Mouse (Mus musculus) midbrain, embryonic 14.5 days (tissue): ENCODE results near the gene Ifna4. TPM values are rescaled to one million over a fixed set of nuclear protein-coding genes. Genes with fewer than 3 reads are reported as not detected.
"Not testable (repeated sequence)": the region's sequence is repeated elsewhere in the genome, so short reads cannot be mapped to it uniquely, and the experiment has no call there.

Source experiments
- ATAC-seq: fragments of 200-750 bp; cut with Nextera tagmentation; 2 replicates; pipeline ENCODE4 v1.8.0; 2017; ENCODE audit warnings: moderate number of reproducible peaks, moderate library complexity; ENCODE audit not compliant: low FRiP score, low TSS enrichment
- DNase-seq: peaks from one replicate; pipeline ENCODE4 v3.0.0-alpha.2; 2015
- H3K27ac ChIP-seq: fragments of 300-500 bp; sonication (generic); replicated peaks from 2 replicates; pipeline ENCODE4 v1.5.1; 2014; ENCODE audit warnings: mild to moderate bottlenecking, low read depth, low read length, moderate library complexity
- H3K27me3 ChIP-seq: fragments of 300-500 bp; sonication (generic); 2 replicates; pipeline ENCODE4 v1.6.1; 2014; ENCODE audit warnings: low read length, control low read depth, mixed read lengths; ENCODE audit not compliant: control insufficient read depth, insufficient read depth
- H3K36me3 ChIP-seq: fragments of 300-500 bp; sonication (generic); 2 replicates; pipeline ENCODE4 v1.6.1; 2014; ENCODE audit warnings: low read length, control low read depth; ENCODE audit not compliant: control insufficient read depth, insufficient read depth
- H3K4me1 ChIP-seq: fragments of 300-500 bp; sonication (generic); 2 replicates; pipeline ENCODE4 v1.6.1; 2014; ENCODE audit warnings: mild to moderate bottlenecking, antibody characterized with exemption, low read length, control low read depth; ENCODE audit not compliant: control insufficient read depth, insufficient read depth
- H3K4me2 ChIP-seq: fragments of 300-500 bp; sonication (generic); 2 replicates; pipeline ENCODE4 v1.6.1; 2014; ENCODE audit warnings: mild to moderate bottlenecking, low read length, moderate library complexity
- H3K4me3 ChIP-seq: fragments of 300-500 bp; sonication (generic); replicated peaks from 2 replicates; pipeline ENCODE4 v1.5.1; 2014; ENCODE audit warnings: low read depth, low read length
- H3K9ac ChIP-seq: fragments of 300-500 bp; sonication (generic); replicated peaks from 2 replicates; pipeline ENCODE4 v1.6.1; 2014; ENCODE audit warnings: mild to moderate bottlenecking, low read length, moderate library complexity
- H3K9me3 ChIP-seq: fragments of 300-500 bp; sonication (generic); 2 replicates; pipeline ENCODE4 v1.6.1; 2016; ENCODE audit warnings: low read length, control low read depth, mixed read lengths; ENCODE audit not compliant: control insufficient read depth
- WGBS: fragments of 180-500 bp; shearing (Covaris S2); extraction: QIAGEN DNeasy Blood & Tissue Kit; methylation state at CpG from one replicate; pipeline ENCODE4 v1.1.7; 2014; 5-methylcytosine and 5-hydroxymethylcytosine counted together
- polyA plus RNA-seq: library from polyadenylated mRNA; unstranded; fragments of >200 nt; fragmentation: Nextera tagmentation; extraction: Ambion mirVana; gene quantifications from 2 replicates; pipeline ENCODE4 v1.2.1, GENCODE M21; 2014

The Ifna4 gene
- polyA plus RNA-seq: not detected in 2 replicates

GRCm38 (mm10) chr4:88841438-88841911 lies at the start of gene Ifna4:
TSS of gene Ifna4 (plus strand) at chr4:88841861.
- Histone ChIP-seq H3K27me3 (no peaks in the 10 kb centered on the region), H3K9me3 (no peaks in the 10 kb centered on the region), H3K4me1 (no peaks in the 10 kb centered on the region), H3K9ac (no peak within 1 kb of the TSS), H3K27ac (no peak within 1 kb of the TSS), H3K4me3 (no peak within 1 kb of the TSS), H3K4me2 (no peak within 1 kb of the TSS), H3K36me3 (no peaks in the 10 kb centered on the region)
- 34% methylated on average over 2 of the region's 2 CpGs for WGBS
- ATAC-seq (no peak), DNase-seq (no peak)

- H3K4me1 ChIP-seq, H3K27me3 ChIP-seq, H3K9ac ChIP-seq, H3K27ac ChIP-seq, H3K4me3 ChIP-seq, H3K9me3 ChIP-seq, DNase-seq, ATAC-seq, H3K36me3 ChIP-seq, H3K4me2 ChIP-seq: not testable (repeated sequence)
- WGBS: 0% methylated on average over 10 of the region's 52 CpGs
Measured at GRCm38 (mm10) chr4:88793936-88794675, 47.6 kb upstream of the Ifna4 start, which contains the start of gene Gm13275. TSS of gene Gm13275 (plus strand) at chr4:88794487.

GRCm38 (mm10) chr4:88797097-88797496 lies 44.6 kb upstream of the Ifna4 start, which contains the start of gene Gm13279:
TSS of gene Gm13279 (plus strand) at chr4:88797397.
- not testable (repeated sequence) for H3K27me3 ChIP-seq, H3K27ac ChIP-seq, H3K4me3 ChIP-seq, H3K9me3 ChIP-seq, DNase-seq, H3K9ac ChIP-seq, H3K36me3 ChIP-seq, ATAC-seq, H3K4me2 ChIP-seq, H3K4me1 ChIP-seq
- no CpG with 5 or more reads among the region's 28 CpGs for WGBS

- H3K36me3 ChIP-seq, H3K4me1 ChIP-seq, H3K27ac ChIP-seq, H3K4me3 ChIP-seq, DNase-seq, H3K9me3 ChIP-seq, ATAC-seq, H3K9ac ChIP-seq, H3K27me3 ChIP-seq, H3K4me2 ChIP-seq: not testable (repeated sequence)
- WGBS: 14% methylated on average over 3 of the region's 7 CpGs
Measured at GRCm38 (mm10) chr4:88799365-88799764, 42.3 kb upstream of the Ifna4 start, which contains the start of gene Gm13285. TSS of gene Gm13285 (plus strand) at chr4:88799665.

- not testable (repeated sequence) for H3K27me3 ChIP-seq, DNase-seq, H3K9ac ChIP-seq, H3K9me3 ChIP-seq, H3K4me1 ChIP-seq, H3K4me3 ChIP-seq, H3K4me2 ChIP-seq, ATAC-seq, H3K27ac ChIP-seq, H3K36me3 ChIP-seq
- no CpG with 5 or more reads among the region's 29 CpGs for WGBS
Measured at GRCm38 (mm10) chr4:88802954-88803353, 38.7 kb upstream of the Ifna4 start, which contains the start of gene Gm13287. TSS of gene Gm13287 (plus strand) at chr4:88803254.

GRCm38 (mm10) chr4:88805231-88805630 lies 36.4 kb upstream of the Ifna4 start, which contains the start of gene Gm13288:
TSS of gene Gm13288 (plus strand) at chr4:88805531.
- H3K36me3 ChIP-seq, H3K9ac ChIP-seq, ATAC-seq, DNase-seq, H3K4me1 ChIP-seq, H3K27ac ChIP-seq, H3K27me3 ChIP-seq, H3K9me3 ChIP-seq: not testable (repeated sequence)
- no CpG with 5 or more reads among the region's 8 CpGs for WGBS
- peak within 1 kb of the TSS; percentile 38 for H3K4me2 ChIP-seq
- H3K4me3 ChIP-seq: 0 out of 2 replicates have a peak within 1 kb of the TSS, but pooled peaks have one; percentile 14

GRCm38 (mm10) chr4:88805761-88806160 lies 35.9 kb upstream of the Ifna4 start:
- DNase-seq, H3K36me3 ChIP-seq, H3K27ac ChIP-seq, H3K4me1 ChIP-seq, H3K27me3 ChIP-seq, ATAC-seq, H3K9ac ChIP-seq, H3K9me3 ChIP-seq: not testable (repeated sequence)
- 0 out of 2 replicates have a peak overlapping the region, but pooled peaks have one; percentile 14 for H3K4me3 ChIP-seq
- peak overlapping the region; percentile 38 for H3K4me2 ChIP-seq
- 0% methylated on average over 3 of the region's 34 CpGs for WGBS

GRCm38 (mm10) chr4:88815928-88816327 lies 25.7 kb upstream of the Ifna4 start, which contains the start of gene Ifna7:
TSS of gene Ifna7 (plus strand) at chr4:88816228.
- no peak within 1 kb of the TSS for H3K9ac ChIP-seq
- no peak within 1 kb of the TSS for H3K4me3 ChIP-seq
- ATAC-seq (no peak), DNase-seq (no peak)
- H3K36me3 ChIP-seq: no peaks in the 10 kb centered on the region
- H3K4me1 ChIP-seq: no peaks in the 10 kb centered on the region
- no peak within 1 kb of the TSS for H3K27ac ChIP-seq
- H3K27me3 ChIP-seq: no peaks in the 10 kb centered on the region
- H3K9me3 ChIP-seq: no peaks in the 10 kb centered on the region
- no peak within 1 kb of the TSS for H3K4me2 ChIP-seq
- WGBS: 66% methylated on average over 3 of the region's 3 CpGs
